Mouse (Mus musculus): ENCODE data around the gene Klhl26. TPM values are rescaled to one million over a fixed set of nuclear protein-coding genes. Genes with fewer than 3 reads are reported as not detected.
A peak's percentile ranks its signal among the peaks of the same experiment; 100 is the strongest.

Klhl26 gene
- total RNA-seq, 1 experiment from 2014 or later: 5.8 TPM

DNA sequence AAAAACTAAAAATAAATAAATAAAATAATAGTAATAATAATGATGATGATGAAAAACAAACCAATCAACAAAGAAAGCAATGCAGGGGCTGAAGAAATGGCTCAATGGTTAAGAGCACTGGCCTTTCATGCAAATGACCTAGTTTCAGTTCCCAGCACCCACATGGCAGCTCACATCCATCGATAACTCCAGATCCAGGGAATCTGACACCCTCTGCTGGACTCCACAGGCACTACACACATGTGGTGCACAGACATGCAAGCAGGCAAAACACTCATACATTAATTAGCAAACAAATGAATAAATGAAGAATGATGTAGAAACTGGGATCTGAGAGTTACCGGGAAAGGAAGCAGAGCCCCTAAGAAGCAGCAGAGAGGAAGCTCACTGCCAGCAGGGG is 17.1 kb downstream of the Klhl26 start:
- no peak for ATAC-seq (ENCODE audit: extremely low read depth, insufficient number of reproducible peaks, low FRiP score, poor library complexity, severe bottlenecking)

DNA sequence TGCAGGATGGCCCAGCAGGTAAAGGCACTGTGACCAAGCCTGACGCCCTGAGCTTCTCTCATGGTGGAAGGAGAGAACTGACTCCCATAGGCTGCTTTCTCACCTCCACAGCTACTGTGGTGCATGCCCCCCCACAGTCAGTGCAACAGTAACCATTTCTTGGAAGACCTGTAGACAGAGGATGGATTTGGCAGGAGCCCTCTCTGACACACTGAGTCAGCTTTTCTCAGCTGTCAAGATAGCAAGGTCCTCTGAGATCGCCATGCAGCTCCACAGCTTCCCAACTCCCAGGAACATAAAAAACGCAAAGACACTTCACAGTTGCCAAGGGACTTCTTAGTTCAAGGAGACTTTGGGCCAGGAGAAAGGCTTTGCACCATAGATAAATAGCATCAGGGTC is 18.3 kb downstream of the Klhl26 start:
- no peak for ATAC-seq (ENCODE audit: extremely low read depth, insufficient number of reproducible peaks, low FRiP score, poor library complexity, severe bottlenecking)

DNA sequence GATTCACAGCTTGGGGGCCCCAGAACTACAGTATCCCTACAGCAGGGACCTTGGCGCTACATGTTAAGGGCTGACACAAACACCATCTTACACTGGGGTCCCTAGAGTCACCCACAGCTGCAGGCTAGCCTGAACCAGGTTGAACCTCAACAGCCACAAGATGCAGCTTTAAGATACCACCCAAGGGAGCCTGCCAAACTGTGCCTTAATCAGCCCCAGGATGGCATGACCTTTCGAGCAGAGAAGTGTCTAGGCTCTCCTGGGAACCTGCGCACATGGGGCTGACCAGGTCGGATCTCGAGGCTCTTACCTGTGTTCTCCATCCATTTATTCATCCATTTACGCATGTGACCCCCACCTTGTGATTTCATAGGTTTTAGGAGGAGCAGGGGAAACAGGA is 18.9 kb downstream of the Klhl26 start:
- ATAC-seq (ENCODE audit: extremely low read depth, insufficient number of reproducible peaks, low FRiP score, poor library complexity, severe bottlenecking): no peak

DNA sequence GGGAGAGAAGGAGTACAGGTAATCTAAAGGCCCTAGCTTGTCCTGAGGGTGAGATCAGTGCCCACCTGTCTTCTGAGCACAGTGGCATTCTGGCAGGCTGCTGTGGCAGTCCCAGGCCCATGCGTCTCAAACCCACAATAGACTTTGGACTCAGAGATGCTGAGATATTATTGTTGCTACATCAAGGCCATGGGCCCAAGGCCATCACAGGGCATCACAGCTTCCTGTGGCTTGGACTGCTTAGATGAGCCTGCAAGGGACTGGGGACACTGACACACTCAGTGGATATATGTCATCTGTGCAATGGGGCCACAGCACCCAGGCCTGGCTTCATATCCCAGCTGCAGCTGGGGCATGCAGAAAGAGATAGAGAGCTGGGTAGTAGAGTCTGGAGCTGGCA is 19.8 kb downstream of the Klhl26 start:
- ATAC-seq (ENCODE audit: extremely low read depth, insufficient number of reproducible peaks, low FRiP score, poor library complexity, severe bottlenecking): no peak

DNA sequence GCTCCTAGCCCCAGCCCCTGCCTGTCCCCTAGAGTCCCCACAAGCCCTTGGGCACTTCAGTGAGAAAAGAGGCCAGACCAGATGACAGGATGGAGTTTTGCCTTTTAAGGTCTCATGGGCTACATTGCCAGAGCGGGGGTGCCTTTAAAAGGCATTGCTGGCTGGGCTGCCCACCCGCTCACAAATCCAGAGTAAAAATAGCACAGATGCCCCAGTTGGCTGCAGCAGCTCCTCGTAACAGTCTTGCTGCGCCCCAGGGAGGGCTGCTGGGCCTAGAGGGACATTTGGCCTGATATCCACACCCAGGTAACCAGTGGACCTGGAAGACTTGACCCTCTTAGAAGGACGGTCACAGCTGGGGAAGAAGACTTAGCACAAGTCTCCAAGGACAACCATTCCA is 22.9 kb downstream of the Klhl26 start:
- no peak for ATAC-seq (ENCODE audit: extremely low read depth, insufficient number of reproducible peaks, low FRiP score, poor library complexity, severe bottlenecking)

DNA sequence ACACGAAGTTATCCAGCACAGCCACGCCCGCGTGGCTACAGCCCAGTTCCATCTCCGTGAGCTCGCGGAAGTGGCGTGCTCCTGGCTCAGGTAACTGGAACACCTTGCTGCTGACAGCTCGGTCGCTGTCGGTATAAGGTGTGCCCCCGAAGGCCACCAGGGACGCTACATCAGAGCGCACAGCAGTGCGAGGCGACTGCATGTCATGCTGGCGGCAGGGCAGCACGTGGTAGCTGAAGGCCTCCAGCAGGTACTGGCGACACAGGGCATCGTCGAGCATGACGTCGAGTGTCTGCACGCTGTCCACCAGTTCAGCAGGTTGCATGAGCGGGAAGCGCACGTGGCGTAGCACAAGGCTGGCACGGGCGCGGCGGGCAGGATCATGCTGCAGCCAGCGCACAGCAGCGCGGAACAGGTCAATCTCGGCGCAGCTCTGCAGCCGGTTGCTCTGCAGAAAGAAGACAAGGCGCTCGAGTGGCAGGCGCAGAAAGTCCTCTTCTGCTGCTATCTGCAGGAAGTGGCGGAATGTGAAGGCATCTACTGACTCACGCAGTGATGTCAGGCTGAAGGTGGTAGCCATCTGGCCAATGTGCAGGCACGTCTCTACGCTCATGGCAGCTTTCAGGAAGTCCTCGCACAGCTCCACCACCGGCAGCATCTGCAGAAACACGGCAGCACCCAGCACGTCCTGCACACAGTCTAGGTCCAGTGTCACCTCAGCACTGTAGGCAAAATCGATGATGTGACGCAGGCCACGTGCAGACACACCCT is 24.4 kb downstream of the Klhl26 start:
- no peak for ATAC-seq (ENCODE audit: extremely low read depth, insufficient number of reproducible peaks, low FRiP score, poor library complexity, severe bottlenecking)

DNA sequence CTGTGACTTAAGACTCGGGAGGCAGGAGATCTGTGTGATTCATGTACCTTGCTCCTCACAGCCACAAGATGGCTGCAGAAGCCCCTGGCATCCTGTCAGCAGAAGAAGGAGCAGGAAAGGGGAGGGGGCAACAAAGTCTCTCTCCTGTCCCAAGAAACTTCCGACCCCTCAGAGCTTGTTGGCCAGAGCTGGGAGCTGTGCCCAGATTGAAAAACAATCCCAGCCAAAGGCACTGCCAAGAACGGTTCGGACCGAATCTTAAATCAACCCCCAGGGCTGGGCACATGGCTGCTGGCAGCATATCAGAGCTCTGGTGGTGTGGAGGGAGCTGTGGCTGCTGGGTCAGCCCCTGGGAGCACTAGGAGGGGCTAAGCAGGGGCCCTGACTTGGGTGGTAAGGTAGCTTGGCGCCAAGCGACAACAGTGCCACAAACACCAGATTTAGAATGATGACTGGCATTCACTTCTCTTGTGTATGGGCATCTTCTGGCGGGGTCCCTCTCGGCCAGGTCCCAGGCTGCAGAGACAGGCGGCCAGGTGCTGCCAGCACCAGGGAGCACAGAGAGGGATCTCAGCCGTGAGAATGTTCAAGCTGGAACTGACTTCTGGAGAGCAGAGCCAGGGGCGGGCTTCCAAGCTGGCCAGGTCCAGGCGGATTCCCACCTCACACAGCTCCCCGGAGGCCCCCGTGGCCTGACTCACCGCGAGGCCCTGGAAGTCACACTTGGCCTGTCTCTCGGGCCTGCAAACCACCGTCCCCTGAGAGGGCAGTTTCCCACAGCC is 28.9 kb downstream of the Klhl26 start:
- ATAC-seq (ENCODE audit: extremely low read depth, insufficient number of reproducible peaks, low FRiP score, poor library complexity, severe bottlenecking): no peak

DNA sequence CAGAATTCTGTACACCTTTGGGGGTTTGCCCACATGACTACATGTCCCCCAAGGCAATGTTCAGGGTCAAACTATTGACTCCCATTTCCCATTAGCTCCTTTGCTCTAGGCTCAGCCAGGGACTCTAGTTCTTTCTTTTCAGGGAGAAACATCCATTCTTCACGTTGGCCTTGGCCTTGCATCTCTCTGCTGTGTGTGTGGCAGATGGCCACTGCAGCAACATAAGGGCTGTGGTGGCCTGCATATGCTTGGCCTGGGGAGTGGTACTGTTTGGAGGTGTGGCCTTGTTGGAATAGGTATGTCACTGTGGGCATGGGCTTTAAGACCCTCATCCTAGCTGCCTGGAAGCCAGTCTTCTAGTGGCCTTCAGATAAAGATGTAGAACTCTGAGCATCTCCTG is 30.8 kb downstream of the Klhl26 start:
- no peak for ATAC-seq (ENCODE audit: extremely low read depth, insufficient number of reproducible peaks, low FRiP score, poor library complexity, severe bottlenecking)

DNA sequence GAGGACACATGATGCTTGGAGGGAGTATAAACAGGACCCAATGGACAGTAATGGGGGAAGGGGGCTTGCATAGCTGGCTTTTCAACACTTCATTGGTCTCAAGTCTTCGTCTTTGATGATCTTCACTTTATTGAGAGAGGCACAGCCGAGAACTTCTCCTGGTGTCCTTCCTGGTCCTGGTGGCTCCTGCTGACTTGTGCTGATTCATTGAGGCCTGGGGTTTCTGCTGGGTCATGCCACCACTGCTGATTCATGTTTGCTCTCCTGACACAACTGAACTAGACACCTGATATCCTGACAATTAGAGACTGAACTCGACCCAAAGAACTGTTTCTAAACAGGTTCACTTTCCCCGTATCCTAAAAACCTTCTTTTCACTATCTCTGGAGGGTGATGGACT is 33.4 kb downstream of the Klhl26 start:
- ATAC-seq (ENCODE audit: extremely low read depth, insufficient number of reproducible peaks, low FRiP score, poor library complexity, severe bottlenecking): no peak

DNA sequence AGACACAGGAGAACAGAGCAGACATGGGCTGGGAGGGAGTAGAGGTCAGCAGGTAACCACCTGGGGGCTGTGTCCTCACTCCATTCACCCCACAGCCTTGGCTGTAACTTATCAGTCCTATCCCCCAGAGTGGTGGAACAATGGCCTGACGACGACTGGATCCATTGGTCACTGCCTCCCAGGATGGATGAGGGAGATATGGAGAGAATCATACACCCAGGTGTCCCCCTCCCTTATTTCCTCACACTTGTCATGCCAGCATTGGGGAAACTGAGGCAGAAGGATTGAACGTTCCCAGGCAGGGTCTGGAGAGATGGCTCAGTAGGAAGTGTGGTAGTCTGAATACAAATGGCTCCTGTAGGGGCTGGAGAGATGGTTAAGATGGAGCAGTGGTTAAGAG is 35.2 kb downstream of the Klhl26 start:
- no peak for ATAC-seq (ENCODE audit: extremely low read depth, insufficient number of reproducible peaks, low FRiP score, poor library complexity, severe bottlenecking)

DNA sequence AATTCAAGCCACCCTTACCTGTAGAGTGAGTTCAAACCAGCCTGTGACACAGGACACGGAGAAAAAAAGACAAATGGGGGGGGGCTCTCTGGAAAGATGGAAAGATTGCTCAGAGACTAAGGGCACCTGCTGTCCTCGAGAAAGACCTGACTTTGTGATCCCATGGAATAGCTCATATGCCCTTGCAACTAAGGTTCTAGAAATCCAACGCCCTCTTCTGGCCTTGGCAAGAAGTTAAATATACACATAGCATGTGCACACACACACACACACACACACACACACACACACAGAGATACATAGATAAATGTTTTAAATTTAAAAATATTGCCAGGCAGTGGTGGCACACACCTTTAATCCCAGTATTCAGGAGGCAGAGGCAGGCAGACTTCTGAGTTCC is 36.5 kb downstream of the Klhl26 start:
- no peak for ATAC-seq (ENCODE audit: extremely low read depth, insufficient number of reproducible peaks, low FRiP score, poor library complexity, severe bottlenecking)

DNA sequence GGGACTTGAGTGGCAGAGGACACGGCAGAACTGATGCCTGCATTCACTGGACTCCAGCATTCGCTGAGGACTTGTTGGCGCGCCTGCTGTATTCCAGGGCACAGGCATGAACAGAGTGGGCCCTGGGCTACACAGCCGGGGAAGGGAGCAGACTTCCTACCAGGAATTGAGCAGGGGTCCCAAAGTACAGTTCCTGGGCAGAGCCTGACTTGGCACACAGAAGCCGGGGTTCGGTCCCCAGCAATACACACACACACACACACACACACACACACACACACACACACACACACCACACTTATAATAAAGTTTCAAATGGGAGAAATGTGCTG is 37.0 kb downstream of the Klhl26 start:
- no peak for ATAC-seq (ENCODE audit: extremely low read depth, insufficient number of reproducible peaks, low FRiP score, poor library complexity, severe bottlenecking)

DNA sequence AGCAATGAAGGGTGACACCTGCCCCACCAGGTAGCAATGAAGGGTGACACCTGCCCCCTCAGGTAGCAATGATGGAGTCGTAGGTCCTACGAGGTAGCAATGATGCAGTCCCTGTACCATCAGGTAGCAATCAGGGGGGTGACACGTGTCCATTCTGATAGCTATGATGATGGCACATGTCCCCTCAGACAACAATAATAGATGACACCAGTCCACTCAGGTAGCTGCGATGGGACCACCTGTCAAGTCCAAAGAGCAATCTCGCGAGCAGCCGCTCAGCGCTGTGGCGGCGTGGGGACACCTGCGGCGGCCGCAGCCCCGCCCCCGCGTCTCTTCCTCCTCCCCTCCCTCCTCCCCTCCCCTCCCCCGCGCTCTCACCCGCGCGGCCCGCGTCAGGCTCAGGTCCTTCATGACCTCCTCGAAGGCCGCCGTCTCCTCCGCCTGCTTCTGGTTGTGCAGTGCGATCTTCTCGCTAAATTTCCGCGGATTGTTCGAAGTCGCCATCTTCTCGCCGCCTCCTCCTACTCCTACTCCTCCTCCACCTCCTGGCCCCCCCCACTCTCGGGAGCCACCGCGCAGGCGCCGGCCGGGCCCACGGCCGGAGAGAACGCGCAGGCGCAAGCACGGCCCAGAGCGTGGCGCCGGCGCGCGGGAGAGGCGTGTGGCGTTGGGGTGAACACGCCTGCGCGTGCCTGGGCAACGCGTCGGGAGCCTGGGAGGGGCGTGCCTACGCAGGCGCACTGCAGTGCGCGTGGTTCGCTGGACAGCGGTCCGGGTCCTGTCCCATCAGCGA is 37.5 kb downstream of the Klhl26 start, which contains the start of gene Crtc1:
TSS of gene Crtc1 (minus strand) at position 525 of the 793 bp plus-strand sequence.
- peak; percentile 87 for ATAC-seq (ENCODE audit: extremely low read depth, insufficient number of reproducible peaks, low FRiP score, poor library complexity, severe bottlenecking)

DNA sequence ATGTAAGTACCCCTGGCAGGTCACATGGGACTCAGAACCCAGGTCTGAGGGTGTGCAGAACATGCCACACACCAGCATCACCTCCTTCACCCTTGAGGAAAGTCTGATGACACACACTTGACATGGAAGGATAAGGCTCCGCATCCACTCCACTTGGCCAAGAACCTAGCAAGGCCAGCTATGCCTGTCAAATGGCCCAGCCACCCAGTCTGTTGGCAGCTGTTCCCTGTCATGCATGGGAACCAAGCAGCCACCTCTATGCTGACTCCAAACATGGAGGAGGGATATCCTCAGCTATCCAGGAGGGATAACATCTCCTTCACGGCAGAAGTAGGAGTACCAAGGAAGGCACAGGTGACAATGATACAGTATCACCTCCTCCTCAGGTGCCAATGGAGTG is 38.3 kb downstream of the Klhl26 start:
- no peak for ATAC-seq (ENCODE audit: extremely low read depth, insufficient number of reproducible peaks, low FRiP score, poor library complexity, severe bottlenecking)

DNA sequence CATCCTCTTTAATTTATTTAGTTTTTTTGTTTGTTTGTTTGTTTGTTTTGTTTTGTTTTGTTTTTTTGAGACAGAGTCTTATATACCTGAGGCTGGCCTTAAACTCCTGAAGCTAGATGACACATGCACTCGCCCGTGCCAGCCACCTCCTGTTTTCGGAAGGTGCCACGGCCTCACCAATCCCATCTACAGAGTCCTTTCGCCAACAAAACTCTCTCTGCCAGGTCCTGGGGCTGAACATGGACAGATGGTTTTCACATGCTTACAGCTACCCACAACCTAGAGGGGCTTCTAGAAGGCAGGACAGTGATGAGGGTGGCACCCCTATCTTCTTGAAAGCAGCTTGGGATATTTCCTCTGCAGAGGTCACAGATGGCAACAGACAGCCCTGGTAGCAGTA is 41.6 kb downstream of the Klhl26 start:
- no peak for ATAC-seq (ENCODE audit: extremely low read depth, insufficient number of reproducible peaks, low FRiP score, poor library complexity, severe bottlenecking)

DNA sequence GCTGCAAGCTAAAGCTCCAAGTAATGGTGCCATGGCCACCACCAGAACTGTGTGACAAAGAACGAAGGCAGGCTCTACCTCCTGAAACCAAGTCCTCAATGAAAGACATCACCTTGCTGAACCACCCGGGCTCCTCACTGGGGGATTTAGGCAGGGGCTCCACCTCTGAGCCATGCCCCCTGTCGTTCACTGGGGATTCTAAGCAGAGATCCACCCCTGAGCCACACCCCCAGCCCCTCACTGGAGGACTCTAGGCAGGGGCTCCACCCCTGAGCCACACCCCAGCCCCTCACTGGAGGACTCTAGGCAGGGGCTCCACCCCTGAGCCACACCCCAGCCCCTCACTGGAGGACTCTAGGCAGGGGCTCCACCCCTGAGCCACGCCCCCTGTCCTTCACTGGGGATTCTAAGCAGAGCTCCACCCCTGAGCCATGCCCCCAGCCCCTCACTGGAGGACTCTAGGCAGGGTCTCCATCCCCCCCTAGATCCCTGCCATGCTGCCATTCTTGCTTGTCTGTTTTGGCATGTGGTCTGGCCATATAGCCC is 43.7 kb downstream of the Klhl26 start:
- no peak for ATAC-seq (ENCODE audit: extremely low read depth, insufficient number of reproducible peaks, low FRiP score, poor library complexity, severe bottlenecking)

DNA sequence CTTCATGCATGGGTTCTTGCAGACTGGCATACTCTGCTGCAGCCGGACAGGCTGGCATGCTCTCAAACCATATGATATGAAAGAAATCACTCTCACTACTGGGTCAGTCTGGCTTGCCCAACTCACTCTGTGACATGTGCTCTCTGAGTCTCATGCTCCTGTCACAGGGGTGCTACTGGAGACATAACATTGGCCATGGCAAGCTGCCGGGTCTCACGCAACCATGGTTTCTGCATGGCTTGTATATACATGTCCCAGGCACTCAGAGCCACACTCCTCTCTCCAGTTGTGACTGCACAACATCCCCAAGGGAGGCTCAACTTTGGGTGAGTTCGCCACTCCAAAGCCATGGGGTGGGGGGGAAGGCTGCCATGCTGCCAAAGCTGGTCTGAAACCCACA is 45.6 kb downstream of the Klhl26 start:
- no peak for ATAC-seq (ENCODE audit: extremely low read depth, insufficient number of reproducible peaks, low FRiP score, poor library complexity, severe bottlenecking)

DNA sequence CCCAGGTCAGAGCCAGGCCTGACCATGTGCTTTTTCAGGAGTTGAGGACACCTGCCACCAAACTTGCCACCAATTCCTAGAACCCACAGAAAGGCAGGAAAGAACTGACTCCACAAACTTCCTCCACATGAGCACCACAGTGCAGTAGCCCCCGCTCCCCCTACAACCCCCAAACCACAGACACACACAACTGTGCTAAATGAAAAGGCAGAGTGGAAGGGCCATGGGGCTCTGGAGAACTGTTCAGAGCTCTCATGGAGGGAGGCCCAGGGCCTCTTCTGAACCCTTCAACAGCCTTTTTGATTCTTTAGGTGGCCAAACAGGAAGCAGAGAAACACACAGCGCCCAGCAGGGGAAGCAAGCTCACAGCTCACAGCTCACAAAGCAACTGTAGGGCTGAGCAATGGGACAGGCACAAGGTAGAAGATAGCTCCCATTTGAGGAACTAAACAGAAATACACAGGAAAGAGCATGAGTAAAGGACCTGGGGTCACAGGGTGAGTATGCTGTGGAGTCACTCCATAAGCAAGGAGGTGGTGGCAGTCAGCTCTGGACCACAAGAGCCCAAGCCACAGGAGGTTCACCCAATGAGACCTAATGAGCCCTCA is 50.4 kb downstream of the Klhl26 start:
- peak; percentile 42; the same call in 1 of the 2 replicates for ATAC-seq (ENCODE audit: extremely low read depth, insufficient number of reproducible peaks, low FRiP score, poor library complexity, severe bottlenecking)

DNA sequence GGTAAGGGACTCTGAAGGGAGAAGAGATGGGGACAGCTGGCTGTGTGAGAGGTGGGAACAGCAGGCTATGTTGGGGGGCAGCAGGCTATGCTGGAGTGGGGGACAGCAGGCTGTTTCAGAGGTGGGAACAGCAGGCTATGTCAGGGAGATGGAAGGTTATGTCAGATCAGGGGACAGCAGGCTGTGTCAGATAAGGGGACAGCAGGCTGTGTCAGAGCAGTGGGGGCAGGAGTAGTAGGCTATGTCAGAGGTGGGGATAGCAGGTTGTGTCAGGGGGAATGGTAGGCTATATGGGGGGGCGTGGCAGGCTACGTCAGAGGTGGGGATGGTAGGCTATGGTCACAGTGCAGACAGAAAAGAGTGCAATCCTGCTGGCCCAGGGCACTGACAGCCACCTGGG is 54.0 kb downstream of the Klhl26 start:
- ATAC-seq (ENCODE audit: extremely low read depth, insufficient number of reproducible peaks, low FRiP score, poor library complexity, severe bottlenecking): no peak
